Mouse (Mus musculus) olfactory bulb, adult 2 months (tissue): Measurements from ENCODE around the gene Celf5. TPM values are rescaled to one million over a fixed set of nuclear protein-coding genes. Genes with fewer than 3 reads are reported as not detected.

ENCODE experiments used
- H3K27ac ChIP-seq: fragments of 200-500 bp; 2 replicates; pipeline ENCODE4 v1.5.1; 2012; ENCODE audit warnings: low read depth, low read length; ENCODE audit not compliant: insufficient read depth
- H3K4me1 ChIP-seq: fragments of 200-500 bp; 2 replicates; pipeline ENCODE4 v1.6.1; 2012; ENCODE audit warnings: low read length; ENCODE audit not compliant: control insufficient read depth, insufficient read depth
- H3K4me3 ChIP-seq: fragments of 200-500 bp; 2 replicates; pipeline ENCODE4 v1.5.1; 2012; ENCODE audit warnings: mild to moderate bottlenecking, low read depth, low read length, moderate library complexity; ENCODE audit not compliant: insufficient read depth
- CTCF ChIP-seq: fragments of 200-500 bp; IDR thresholded peaks from 2 replicates; pipeline ENCODE4 v1.5.1; 2012; ENCODE audit warnings: low read depth, mild to moderate bottlenecking, low read length, moderate library complexity; ENCODE audit not compliant: insufficient read depth
- POLR2A ChIP-seq: fragments of 200-500 bp; IDR thresholded peaks from 2 replicates; pipeline ENCODE4 v1.6.1; 2012; ENCODE audit warnings: mild to moderate bottlenecking, low read depth, low read length, moderate library complexity; ENCODE audit not compliant: insufficient read depth
- WGBS: fragments of 180-500 bp; shearing (Covaris S2); methylation state at CpG from one replicate; pipeline ENCODE4 v1.1.7; 2018; 5-methylcytosine and 5-hydroxymethylcytosine counted together
- polyA plus RNA-seq: library from polyadenylated mRNA; stranded (reverse); fragments of >200 nt; gene quantifications from 2 replicates; pipeline ENCODE4 v1.2.4, GENCODE M21; 2012; ENCODE audit warnings: low replicate concordance; ENCODE audit not compliant: missing spikeins, insufficient read depth, insufficient read length

The Celf5 gene
- polyA plus RNA-seq, 1 experiment, result not detected

DNA sequence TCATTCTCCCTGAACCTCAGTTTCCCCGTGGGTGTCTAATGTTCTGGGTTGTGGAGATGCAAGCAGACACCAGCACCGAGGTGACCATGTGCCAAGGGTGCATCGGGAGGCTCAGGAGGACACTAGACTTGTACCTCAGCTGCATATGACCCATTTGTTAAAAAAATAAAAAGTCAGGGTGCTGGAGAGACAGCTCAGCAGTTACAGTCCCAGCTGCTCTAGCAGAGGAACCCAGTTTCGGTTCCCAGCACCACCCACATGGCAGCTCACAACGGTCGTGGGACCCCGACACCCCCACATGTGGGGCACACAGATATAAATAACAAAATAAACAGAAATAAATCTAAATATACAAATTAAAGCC lies 54.0 kb downstream of the Celf5 start:
- Histone ChIP-seq H3K27ac (no peak overlapping the region), H3K4me1 (peaks cover 66% of the 10 kb centered on the region), H3K4me3 (no peak overlapping the region)
- TF ChIP-seq POLR2A (no peak), CTCF (no peak)
- 78% methylated on average over 7 of the region's 7 CpGs for WGBS

DNA sequence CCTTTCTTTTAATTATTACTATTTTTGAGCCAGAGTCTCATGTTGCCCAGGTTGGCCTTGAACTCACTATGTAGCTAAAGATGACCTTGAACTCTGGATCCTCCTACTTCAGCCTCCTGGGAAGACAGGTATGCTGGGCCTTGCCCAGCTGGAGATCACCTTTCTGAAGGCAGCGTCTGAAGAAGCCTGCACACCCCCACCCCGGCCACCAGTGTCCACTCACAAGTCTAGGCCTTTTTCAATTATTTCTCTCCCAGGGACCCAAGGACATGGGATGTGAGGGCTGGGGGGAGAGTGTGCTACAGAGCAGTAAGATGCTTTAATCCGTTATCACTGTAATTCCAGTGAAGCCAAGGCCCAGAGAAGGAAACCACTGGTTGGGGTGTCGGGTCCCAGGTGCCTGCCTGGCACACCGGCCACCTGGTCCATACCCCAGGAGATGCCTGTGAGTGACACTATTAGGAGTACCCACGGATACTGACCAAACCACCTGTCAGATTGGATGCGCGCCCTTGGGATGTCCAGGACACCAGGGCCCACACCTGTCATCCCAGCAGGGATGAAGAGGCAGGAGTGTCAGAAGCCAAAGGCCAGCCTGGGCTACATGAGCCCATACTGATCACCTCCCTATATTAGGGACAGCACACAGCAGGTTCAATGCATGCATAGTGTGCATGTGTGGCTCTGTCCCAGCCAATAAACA lies 54.6 kb downstream of the Celf5 start:
- Histone ChIP-seq H3K4me1 (peaks cover 61% of the 10 kb centered on the region), H3K4me3 (no peak overlapping the region), H3K27ac (no peak overlapping the region)
- 90% methylated on average over 8 of the region's 8 CpGs for WGBS
- TF ChIP-seq POLR2A, result no peak
- no peak for TF ChIP-seq CTCF

DNA sequence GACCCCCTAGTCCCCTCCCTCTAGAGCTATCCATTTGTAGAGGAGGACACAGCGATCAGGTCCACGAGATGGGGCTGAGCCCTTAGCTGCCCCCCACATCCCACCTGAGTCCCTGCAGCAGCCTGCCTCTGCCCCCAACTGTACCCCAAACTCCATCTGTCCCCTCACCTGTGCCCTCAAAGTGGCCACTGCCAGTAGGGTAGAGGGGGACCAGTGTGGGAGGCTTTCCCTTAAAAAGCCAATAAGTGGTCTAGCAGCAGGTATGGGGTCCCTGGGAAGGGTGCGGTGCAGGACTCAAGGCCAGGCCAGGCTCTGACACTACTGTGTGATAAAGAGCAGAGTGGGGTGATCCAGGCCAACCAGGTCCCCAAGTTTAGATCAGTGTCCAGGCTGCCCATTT lies 55.2 kb downstream of the Celf5 start:
- Histone ChIP-seq H3K4me3 (peak overlapping the region; percentile 75), H3K4me1 (peaks cover 60% of the 10 kb centered on the region), H3K27ac (0 out of 2 replicates have a peak overlapping the region, but pooled peaks have one; percentile 9)
- 23% methylated on average over 3 of the region's 3 CpGs for WGBS
- TF ChIP-seq POLR2A (no peak), CTCF (no peak)

DNA sequence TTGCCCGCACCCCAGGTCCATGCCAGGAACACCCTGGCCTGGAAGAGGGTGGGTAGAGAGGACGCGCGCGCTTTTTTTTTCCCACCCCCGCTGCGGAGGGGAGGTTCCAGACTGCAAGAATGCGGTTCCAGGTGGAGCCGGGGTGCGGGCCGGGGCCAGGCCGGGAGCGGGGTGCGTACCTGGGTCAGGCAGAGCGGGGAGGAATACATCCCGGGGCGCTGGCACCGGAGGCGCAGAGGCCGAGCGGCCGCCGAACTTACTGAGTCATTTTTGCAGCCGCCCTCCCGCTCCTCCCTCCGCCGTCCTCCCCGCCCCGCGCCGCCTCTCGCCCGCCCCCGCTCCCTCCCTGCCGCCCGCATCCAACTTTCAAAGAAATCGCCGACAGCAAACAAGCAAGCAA lies 55.6 kb downstream of the Celf5 start:
- TF ChIP-seq POLR2A (no peak), CTCF (no peak)
- 1% methylated on average over 38 of the region's 38 CpGs for WGBS
- Histone ChIP-seq H3K4me3 (peak overlapping the region; percentile 75), H3K4me1 (peaks cover 60% of the 10 kb centered on the region), H3K27ac (peak overlapping the region; percentile 66)

DNA sequence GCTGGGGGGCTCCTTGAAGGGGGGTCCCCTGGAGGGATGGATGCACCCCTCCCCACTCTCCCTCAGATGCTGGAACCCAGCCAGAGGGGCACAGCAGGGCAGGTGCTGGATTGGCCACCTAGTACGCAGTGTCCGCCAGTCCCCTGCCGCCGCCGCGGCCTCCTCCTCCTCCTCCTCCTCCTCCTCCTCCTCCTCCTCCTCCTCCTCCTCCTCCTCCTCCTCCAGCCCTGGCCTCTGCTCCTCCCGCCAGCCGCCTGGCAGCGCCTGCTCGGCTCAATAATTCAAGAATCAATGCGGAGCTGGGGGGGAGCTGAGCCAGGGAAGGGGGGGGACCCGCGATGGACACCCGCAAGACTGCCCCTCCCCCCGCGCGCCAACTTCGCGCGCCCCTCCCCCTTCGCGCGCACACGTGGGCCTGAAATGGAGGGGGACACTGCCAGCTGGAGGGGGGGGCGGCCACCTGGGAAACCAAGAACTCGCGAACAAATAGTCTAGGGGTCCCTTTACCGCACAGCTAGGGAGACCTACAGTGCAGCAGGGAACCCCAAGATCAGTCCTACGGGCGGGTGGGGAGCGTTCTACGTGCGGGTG lies 56.3 kb downstream of the Celf5 start:
- Histone ChIP-seq H3K4me3 (peak overlapping the region; percentile 75), H3K27ac (0 out of 2 replicates have a peak overlapping the region, but pooled peaks have one; percentile 66), H3K4me1 (peaks cover 59% of the 10 kb centered on the region)
- 0% methylated on average over 27 of the region's 33 CpGs for WGBS
- no peak for TF ChIP-seq POLR2A
- no peak for TF ChIP-seq CTCF

DNA sequence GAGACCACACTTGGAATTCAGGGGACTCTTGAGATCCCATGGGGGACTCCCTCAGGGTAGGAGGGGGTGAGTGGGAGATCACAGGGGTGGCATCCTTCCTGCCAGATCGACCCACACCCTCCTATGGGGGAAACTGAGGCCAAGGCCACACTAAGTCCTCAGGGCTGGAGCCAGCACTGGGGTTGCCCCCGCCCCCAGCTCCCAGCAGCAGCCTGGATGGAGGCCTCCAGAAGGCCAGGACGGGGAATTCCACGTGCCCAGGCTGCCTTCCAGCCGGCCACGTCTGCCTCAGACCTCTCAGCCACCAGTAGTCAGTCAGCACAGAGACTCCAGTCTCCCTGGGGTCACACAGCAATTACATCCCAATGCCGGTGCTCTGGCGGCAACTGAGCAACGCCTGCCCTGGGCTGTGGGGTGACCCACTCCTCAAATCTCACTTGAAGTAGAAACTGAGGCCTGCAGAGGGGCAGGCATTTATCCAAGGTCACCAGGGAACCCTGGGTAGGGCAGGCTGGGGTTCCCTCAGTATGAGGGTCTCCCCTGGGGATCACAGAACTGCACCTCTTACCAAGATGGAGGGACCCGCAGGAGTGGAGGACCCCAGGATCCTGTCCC lies 57.2 kb downstream of the Celf5 start:
- TF ChIP-seq CTCF (no peak), POLR2A (no peak)
- Histone ChIP-seq H3K27ac (peak overlapping the region; percentile 52), H3K4me3 (peak overlapping the region; percentile 23), H3K4me1 (peaks cover 64% of the 10 kb centered on the region)
- WGBS, result 36% methylated on average over 10 of the region's 10 CpGs

DNA sequence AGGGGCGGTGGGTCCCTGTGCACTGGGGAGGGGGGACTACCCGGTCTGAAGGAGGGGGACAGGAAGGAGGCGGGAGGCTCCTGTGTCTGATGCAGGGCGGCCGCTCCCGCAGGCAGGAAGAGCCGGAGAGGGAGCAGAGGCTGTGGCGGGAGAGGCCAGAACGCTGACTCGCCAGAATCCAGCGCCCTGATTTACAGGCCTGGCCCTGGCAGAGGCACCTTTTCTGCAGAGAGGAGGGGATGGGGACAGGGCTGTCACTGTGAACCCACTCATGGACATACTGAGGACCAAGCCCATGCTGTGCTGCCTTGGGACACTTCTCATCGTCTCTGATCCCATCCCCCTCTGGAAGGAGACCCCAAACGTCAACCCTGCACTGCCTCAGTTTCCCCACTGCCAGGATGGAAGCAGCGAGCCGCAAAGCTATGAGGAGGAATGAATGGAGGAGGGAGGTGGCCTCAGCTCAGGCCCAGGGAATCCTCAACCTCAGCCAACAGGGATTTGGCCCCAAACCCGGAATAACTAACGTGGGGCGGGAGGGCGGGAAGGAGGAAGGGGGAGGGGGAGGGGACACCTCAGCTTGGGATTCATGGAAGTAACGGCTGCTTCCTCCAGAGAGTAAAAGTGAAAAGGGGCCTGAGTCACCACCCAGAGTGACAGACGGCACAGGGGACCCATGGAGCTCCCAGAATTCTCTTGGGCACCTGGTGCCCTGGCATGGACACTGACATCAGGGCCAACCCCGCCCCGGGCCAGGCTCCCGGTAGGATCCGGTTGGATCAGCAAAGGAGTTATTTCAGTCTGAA lies 58.1 kb downstream of the Celf5 start:
- peak overlapping the region; percentile 52; the same call in 1 of the 2 replicates for H3K27ac ChIP-seq
- WGBS, result 13% methylated on average over 25 of the region's 25 CpGs
- TF ChIP-seq POLR2A (no peak), CTCF (no peak)
- H3K4me3 ChIP-seq, result peak overlapping the region; percentile 23; the same call in 1 of the 2 replicates
- peaks cover 69% of the 10 kb centered on the region for H3K4me1 ChIP-seq

DNA sequence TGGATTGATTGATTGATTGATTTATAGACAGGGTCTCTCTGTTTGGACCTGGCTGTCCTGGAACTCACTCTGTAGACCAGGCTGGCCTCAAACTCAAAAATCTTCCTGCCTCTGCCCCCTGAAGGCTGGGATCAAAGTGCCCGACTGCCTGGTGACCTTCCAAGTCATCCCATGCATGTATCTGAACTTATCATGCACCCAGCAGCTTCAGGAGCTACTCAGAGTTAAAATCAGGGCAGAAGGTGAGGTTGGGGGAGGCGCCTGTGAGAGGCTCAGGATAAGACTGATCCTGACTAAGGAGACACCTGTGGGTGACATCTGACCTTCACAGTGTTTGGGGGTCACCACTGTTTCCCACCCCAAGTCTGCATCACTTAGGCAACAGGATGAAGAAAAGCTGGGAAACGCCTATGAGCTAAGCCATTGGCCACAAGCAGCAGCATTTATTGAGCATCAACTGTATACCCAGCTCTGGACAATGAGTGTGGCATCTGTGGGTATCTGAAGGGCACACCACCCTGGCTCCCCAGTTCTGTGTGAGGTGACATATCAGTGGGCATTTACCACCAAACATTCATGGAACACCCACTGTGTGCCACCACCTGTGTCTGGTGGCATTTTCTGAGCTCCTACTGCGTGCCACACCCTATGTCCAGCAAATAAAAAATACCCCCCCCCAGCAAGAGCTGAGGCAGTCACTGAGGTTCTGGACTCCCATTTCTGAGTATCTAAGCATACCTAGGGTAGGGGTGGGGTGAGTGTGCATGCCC lies 58.8 kb downstream of the Celf5 start:
- Histone ChIP-seq H3K27ac (no peak overlapping the region), H3K4me1 (peaks cover 72% of the 10 kb centered on the region), H3K4me3 (no peak overlapping the region; the same call in 1 of the 2 replicates)
- TF ChIP-seq POLR2A, result no peak
- TF ChIP-seq CTCF, result no peak
- 80% methylated on average over 4 of the region's 4 CpGs for WGBS
